Mouse (Mus musculus) embryonic stem cell, embryonic (primary cell): ENCODE results near the gene Usp47.

Experiments
- CTCF ChIA-PET, 4 experiments: fragments of 300-600 bp in 2 of 4; fragments of 350-600 bp in 2 of 4; sonication (Branson Sonifier 250); formaldehyde crosslinking; loops; one replicate each; lab custom pipeline; 2022; ENCODE audit warnings: inconsistent platforms in 2 of 4; lab: Charles Lee
- POLR2A ChIA-PET, 4 experiments: fragments of 300-600 bp in 2 of 4; fragments of 350-600 bp in 2 of 4; sonication (Branson Sonifier 250); formaldehyde crosslinking; loops; one replicate each; lab custom pipeline; 2022; ENCODE audit warnings: antibody characterized with exemption in 4 of 4, inconsistent platforms in 1 of 4; lab: Charles Lee

The Usp47 gene

GRCm38 (mm10) chr7:112158942-112159341, 135.6 kb downstream of the Usp47 start, which contains the start of gene Dkk3:
TSS of gene Dkk3 (minus strand) at chr7:112159057.
- ChIA-PET POLR2A (interaction anchor here in 3 of 4 experiments (0.7 to 3.5 kb wide), 12 partner anchors 9 to 60 kb away, joined by 3 to 24 read pairs (median 4); no protein-coding TSS in a partner anchor), CTCF (interaction anchor here in 3 of 4 experiments (0.6 to 3.4 kb wide), 9 partner anchors 12 to 308 kb away, joined by 3 to 13 read pairs (median 4); no protein-coding TSS in a partner anchor)

GRCm38 (mm10) chr7:112159835-112160234, 136.5 kb downstream of the Usp47 start:
- ChIA-PET POLR2A (interaction anchor here in 2 of 4 experiments (0.7 to 3.5 kb wide), 2 partner anchors 21 to 74 kb away, joined by 3 to 24 read pairs; no protein-coding TSS in a partner anchor), CTCF (interaction anchor here in 3 of 4 experiments (0.5 to 3.4 kb wide), 5 partner anchors 11 to 152 kb away, joined by 3 to 13 read pairs (median 5); no protein-coding TSS in a partner anchor)
